Mouse (Mus musculus) intestine, embryonic 15.5 days (tissue): ENCODE measurements at regions not wholly inside any gene's neighbourhood (a gene's known extent, or its start where the extent isn't known, plus 50 kb on each side); places are given as distances from the start of the nearest gene placed in this dataset.

Experiments used
- ATAC-seq: fragments of 200-750 bp; cut with Nextera tagmentation; 2 replicates; pipeline ENCODE4 v1.8.0; 2017; ENCODE audit warnings: moderate TSS enrichment, moderate library complexity
- H3K27ac ChIP-seq: fragments of 300-500 bp; sonication (generic); 2 replicates; pipeline ENCODE4 v1.5.1; 2015; ENCODE audit warnings: mild to moderate bottlenecking, inconsistent platforms
- H3K27me3 ChIP-seq: fragments of 300-500 bp; sonication (generic); replicated peaks from 2 replicates; pipeline ENCODE4 v1.6.1; 2015; ENCODE audit warnings: inconsistent platforms
- H3K36me3 ChIP-seq: fragments of 300-500 bp; sonication (generic); 2 replicates; pipeline ENCODE4 v1.6.1; 2015; ENCODE audit warnings: inconsistent platforms
- H3K4me1 ChIP-seq: fragments of 300-500 bp; sonication (generic); replicated peaks from 2 replicates; pipeline ENCODE4 v1.6.1; 2015; ENCODE audit warnings: inconsistent platforms
- H3K4me2 ChIP-seq: fragments of 300-500 bp; sonication (generic); replicated peaks from 2 replicates; pipeline ENCODE4 v1.6.1; 2015; ENCODE audit warnings: mild to moderate bottlenecking, inconsistent platforms
- H3K4me3 ChIP-seq: fragments of 300-500 bp; sonication (generic); replicated peaks from 2 replicates; pipeline ENCODE4 v1.5.1; 2015; ENCODE audit warnings: inconsistent platforms
- H3K9ac ChIP-seq: fragments of 300-500 bp; sonication (generic); 2 replicates; pipeline ENCODE4 v1.6.1; 2015; ENCODE audit warnings: inconsistent platforms
- H3K9me3 ChIP-seq: fragments of 300-500 bp; sonication (generic); 2 replicates; pipeline ENCODE4 v1.6.1; 2016; ENCODE audit warnings: inconsistent platforms
- WGBS: fragments of 180-500 bp; shearing (Covaris S2); methylation state at CpG from one replicate; pipeline ENCODE4 v1.1.7; 2015; 5-methylcytosine and 5-hydroxymethylcytosine counted together

DNA sequence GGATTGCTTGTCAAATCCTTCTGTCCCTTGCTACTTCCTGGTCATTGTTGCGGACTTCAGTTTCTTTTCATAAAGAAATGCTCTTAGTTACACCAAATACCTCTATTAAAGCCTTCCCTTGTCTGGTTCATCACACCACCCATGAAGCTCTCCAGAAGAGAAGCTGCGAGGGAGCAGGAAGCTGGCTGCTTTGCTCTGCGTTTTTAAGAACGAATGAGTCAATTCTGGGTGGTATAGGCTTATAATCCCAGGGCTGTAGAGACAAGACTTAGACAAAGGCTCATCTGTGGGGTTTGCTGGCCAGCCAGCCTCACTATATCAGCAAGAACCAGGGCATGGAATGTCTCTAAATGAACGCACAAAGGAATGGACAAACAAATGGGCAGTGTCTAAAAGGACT, 124.4 kb downstream of the Maf start:
- Histone ChIP-seq H3K27ac (no peak overlapping the region), H3K36me3 (no peaks in the 10 kb centered on the region)
- WGBS, result 86% methylated on average over 5 of the region's 5 CpGs

DNA sequence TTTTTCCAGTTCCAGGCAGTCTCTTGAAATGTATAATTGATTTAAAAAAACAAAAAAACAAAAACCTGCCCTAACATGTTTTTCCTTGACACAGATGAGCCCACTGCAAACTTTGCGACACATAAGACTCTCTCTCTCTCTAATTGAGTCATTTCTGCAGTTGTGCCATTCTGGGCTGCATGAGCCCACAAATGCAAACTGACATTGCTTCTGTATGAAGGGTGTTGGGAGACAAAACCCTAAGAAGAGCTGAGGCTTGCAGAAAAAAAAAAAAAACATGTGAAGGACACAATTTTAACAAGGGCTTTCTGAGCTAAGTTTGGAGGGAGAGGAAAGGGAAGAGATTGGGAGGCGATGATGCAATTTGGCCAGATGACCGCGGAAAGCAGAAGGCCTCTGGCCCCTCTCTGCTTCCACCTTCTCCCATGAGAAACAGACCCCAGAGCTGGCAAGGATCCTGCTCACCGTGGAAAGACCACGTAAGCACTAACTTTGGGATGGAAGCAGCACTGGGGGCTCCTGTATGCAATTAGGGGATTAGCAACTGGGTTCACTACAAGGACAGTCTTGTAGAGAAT, 125.6 kb downstream of the Maf start:
- Histone ChIP-seq H3K4me3 (no peak overlapping the region), H3K27me3 (no peaks in the 10 kb centered on the region), H3K9me3 (no peaks in the 10 kb centered on the region), H3K4me2 (no peak overlapping the region), H3K36me3 (no peaks in the 10 kb centered on the region), H3K4me1 (no peaks in the 10 kb centered on the region), H3K27ac (no peak overlapping the region), H3K9ac (no peak overlapping the region)
- no peak for ATAC-seq
- 78% methylated on average over 6 of the region's 6 CpGs for WGBS

More for the DNA sequence above, 124.4 kb downstream of the Maf start:
- H3K27me3 ChIP-seq, result no peaks in the 10 kb centered on the region
- H3K9ac ChIP-seq, result no peak overlapping the region
- H3K4me2 ChIP-seq, result no peak overlapping the region
- no peaks in the 10 kb centered on the region for H3K4me1 ChIP-seq
- H3K9me3 ChIP-seq, result no peaks in the 10 kb centered on the region
- no peak overlapping the region for H3K4me3 ChIP-seq
- ATAC-seq, result no peak

DNA sequence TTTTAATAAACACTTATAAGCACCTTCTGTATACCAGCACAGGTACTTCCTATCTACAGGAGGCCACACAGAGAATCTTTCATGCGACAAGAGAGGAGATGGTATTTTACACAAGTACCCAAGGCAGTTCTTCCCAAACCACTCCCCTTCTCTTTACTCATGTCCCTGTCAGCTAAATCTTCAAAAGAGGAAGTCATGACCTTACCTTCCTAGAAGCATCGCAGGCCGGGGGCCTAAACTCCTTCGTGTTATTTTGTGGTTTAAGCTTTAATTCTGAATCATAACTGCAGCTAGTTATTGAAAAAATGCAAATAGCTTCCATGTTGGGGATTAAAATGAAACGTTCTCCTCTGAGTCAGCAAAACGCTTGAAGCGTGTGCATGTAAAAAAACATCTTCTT, 139.2 kb downstream of the Maf start:
- Histone ChIP-seq H3K27me3 (no peaks in the 10 kb centered on the region), H3K9ac (no peak overlapping the region), H3K36me3 (no peaks in the 10 kb centered on the region), H3K4me1 (no peaks in the 10 kb centered on the region), H3K27ac (no peak overlapping the region), H3K9me3 (no peaks in the 10 kb centered on the region), H3K4me3 (no peak overlapping the region), H3K4me2 (no peak overlapping the region)
- WGBS, result 74% methylated on average over 7 of the region's 7 CpGs
- ATAC-seq, result no peak

DNA sequence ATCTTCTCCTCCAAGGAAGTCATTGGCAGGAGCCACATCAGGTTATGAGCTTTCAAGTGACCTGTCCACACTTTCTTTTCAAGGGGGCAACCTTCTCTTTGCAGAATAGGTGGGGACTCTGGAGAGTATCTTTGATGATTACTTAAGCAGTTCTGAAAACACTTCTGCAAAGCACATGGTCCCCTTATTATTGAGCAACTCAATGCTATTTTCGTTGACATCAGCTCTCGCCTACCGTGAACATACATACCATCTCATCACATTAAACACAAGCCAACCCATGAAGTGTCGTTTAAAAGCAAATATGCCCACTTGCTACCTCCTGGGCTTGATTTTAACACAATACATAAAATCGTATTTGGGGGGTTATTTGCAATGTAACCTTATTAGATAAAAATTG, 141.8 kb downstream of the Maf start:
- peaks cover 6% of the 10 kb centered on the region for H3K4me1 ChIP-seq
- no peaks in the 10 kb centered on the region for H3K36me3 ChIP-seq
- WGBS, result 90% methylated on average over 5 of the region's 5 CpGs
- ATAC-seq, result no peak
- no peak overlapping the region for H3K27ac ChIP-seq
- no peaks in the 10 kb centered on the region for H3K9me3 ChIP-seq
- no peak overlapping the region for H3K9ac ChIP-seq
- H3K4me3 ChIP-seq, result no peak overlapping the region
- no peaks in the 10 kb centered on the region for H3K27me3 ChIP-seq
- H3K4me2 ChIP-seq, result no peak overlapping the region

DNA sequence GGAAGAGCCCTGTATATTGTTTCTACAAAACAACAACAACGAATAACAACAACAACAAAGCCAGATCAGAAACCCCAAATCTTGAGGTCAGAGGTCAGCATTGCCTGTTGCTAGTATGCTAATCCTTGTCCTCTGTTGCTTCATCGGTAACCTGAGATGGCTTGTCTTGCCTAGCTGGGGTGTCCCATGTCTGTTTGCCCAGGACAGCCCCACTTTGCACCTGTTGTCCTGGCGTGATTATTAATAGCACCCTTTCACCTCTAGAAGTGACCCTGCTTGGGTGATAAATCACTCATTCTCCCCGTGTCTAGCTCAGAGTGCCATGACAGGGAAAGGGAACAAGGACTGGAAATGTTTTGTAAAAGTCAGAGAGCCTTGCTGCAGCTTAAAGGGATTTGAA, 145.2 kb downstream of the Maf start:
- no peak overlapping the region; the same call in 1 of the 2 replicates for H3K27ac ChIP-seq
- H3K4me3 ChIP-seq, result no peak overlapping the region
- H3K36me3 ChIP-seq, result no peaks in the 10 kb centered on the region
- WGBS, result 25% methylated on average over 4 of the region's 4 CpGs
- no peaks in the 10 kb centered on the region for H3K27me3 ChIP-seq
- ATAC-seq, result no peak
- no peak overlapping the region for H3K9ac ChIP-seq
- no peaks in the 10 kb centered on the region for H3K9me3 ChIP-seq
- H3K4me1 ChIP-seq, result peaks cover 6% of the 10 kb centered on the region
- no peak overlapping the region for H3K4me2 ChIP-seq

DNA sequence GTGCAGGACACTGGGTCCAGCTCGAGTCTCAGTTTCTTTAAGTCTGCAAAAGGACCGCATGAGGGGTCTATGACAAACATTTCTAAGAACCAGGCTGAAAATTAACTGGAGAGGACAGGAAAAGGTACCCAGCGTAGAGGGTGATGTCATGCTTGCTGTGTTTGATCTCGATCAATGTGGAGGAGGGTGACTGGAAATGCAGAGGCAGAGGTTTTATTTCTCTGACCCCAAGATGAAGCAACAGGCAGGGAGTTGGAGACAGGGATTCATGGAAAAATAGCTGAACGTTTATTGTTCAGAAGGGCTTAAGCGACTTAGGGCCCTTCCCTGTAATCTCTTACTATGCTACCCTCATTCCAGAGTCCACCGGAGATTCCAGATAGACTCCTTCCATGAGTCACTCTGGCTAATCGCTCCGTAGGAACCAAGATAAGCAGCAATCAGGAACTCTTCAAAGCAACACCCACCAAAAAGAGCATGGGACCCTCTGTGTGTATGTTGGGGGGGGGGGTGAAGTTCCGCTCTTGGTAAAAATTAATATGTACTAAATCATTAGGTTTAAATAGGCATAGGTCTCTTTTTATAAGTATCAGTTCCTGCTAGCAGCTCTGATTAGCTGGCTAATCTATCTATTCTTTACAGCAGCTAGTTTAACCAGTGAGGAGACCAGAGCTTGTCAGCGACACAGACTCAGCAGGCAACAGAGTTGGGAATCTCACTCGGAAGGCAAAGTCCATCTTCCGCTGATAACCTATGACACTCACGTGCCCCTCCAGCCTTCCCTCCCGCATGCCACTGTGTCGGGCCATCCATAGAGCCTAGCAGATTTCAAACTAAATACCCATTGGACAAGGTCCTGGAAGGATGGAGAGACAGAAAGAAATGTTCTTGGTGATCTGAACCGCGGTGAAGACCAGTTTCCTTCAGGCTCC, 146.3 kb downstream of the Maf start:
- Histone ChIP-seq H3K4me1 (peaks cover 6% of the 10 kb centered on the region), H3K9ac (no peak overlapping the region), H3K27ac (peak overlapping the region; percentile 72), H3K9me3 (no peaks in the 10 kb centered on the region), H3K36me3 (no peaks in the 10 kb centered on the region), H3K4me3 (no peak overlapping the region), H3K27me3 (no peaks in the 10 kb centered on the region), H3K4me2 (peak overlapping the region; percentile 23; the same call in 1 of the 2 replicates)
- WGBS, result 41% methylated on average over 18 of the region's 18 CpGs
- ATAC-seq, result peak; percentile 94

DNA sequence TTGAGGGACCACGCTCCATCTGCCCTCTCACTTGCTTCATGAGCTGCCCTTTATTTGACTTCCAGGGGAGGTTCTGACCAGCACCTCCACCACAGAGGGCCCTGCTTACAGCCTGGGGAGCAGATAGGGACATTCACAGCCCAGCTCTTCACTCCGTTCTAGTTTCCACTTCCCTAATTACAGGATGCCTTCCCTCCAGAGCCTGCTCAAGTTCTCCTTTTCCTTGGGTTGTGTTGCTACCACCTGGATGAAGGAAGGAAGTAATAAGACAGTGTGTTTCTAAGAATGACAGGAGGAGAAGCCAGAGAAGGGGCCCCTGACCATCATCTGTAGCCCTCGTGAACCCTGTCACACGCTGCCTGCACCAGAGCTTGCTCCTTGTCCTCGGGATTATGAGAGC, 152.1 kb downstream of the Maf start:
- Histone ChIP-seq H3K9me3 (no peaks in the 10 kb centered on the region), H3K4me2 (no peak overlapping the region), H3K27me3 (no peaks in the 10 kb centered on the region), H3K9ac (no peak overlapping the region), H3K27ac (no peak overlapping the region), H3K4me1 (no peaks in the 10 kb centered on the region; the same call in 1 of the 2 replicates), H3K4me3 (no peak overlapping the region), H3K36me3 (no peaks in the 10 kb centered on the region)
- no peak for ATAC-seq
- WGBS, result 73% methylated on average over 5 of the region's 5 CpGs

DNA sequence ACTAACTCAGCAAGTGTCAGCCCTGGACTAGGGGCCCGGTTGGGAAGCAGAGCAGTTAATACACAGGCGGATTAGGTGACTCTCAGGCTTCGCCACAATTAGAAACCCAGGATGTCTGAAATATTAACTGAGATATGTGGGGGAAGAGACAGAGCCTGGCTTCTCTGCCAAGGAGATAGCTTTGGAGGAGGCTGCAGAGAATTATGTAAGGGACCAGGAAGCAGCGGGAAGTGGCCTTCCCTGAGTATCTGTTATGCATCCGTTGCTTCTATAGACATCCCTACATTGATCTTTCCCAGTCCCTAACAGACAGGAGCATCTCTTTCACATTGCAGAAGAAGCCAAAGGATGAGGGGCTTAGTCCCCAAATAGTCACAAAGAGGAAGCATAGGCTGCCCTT, 153.4 kb downstream of the Maf start:
- WGBS, result 85% methylated on average over 5 of the region's 5 CpGs
- H3K27me3 ChIP-seq, result no peaks in the 10 kb centered on the region
- no peaks in the 10 kb centered on the region for H3K9me3 ChIP-seq
- no peaks in the 10 kb centered on the region for H3K36me3 ChIP-seq
- no peak for ATAC-seq
- no peak overlapping the region for H3K27ac ChIP-seq
- H3K4me2 ChIP-seq, result no peak overlapping the region
- H3K4me1 ChIP-seq, result no peaks in the 10 kb centered on the region
- H3K4me3 ChIP-seq, result no peak overlapping the region
- no peak overlapping the region for H3K9ac ChIP-seq

DNA sequence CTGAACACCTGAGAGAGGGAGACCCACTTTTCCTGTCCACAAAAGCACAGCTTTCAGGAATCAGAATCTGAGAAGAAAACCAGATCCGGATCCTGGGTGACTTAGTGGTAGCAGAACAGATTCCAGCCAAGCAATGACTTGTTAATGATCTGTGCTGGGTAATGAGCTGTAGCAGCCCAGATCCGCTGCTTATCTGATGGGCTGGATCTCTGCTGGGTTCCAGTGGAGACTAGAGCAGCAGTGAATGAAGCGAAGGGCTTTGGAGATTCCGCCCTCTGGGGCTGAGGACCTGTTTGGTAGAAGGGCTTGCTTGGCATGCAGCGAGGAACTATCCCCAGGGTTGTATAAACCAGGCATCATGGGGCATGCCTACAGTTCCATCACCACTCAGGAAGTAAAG, 156.3 kb downstream of the Maf start:
- Histone ChIP-seq H3K27ac (no peak overlapping the region), H3K4me1 (no peaks in the 10 kb centered on the region), H3K27me3 (no peaks in the 10 kb centered on the region), H3K4me2 (no peak overlapping the region), H3K4me3 (no peak overlapping the region), H3K36me3 (no peaks in the 10 kb centered on the region), H3K9ac (no peak overlapping the region), H3K9me3 (no peaks in the 10 kb centered on the region)
- no peak for ATAC-seq
- 75% methylated on average over 5 of the region's 5 CpGs for WGBS

DNA sequence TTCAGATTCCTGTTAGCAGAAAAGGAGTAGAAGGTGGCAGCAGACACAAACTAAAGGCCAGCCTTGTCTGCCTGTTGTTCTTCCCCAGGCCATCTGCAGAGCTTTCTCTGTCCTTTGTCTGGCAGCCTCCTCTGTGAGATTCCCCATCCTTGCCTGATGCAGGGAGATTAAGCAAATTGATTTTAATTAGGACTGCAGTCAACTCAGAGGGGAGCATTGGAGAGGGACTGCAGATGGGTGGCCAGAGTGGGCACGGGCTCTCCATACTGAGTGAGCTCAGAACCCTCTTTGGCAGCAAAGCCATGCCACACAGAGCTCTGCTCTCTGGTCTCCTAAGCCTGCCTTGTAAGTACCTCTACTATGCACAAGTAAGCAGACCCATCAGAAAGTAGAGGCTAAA, 158.5 kb downstream of the Maf start:
- Histone ChIP-seq H3K9ac (no peak overlapping the region), H3K27me3 (no peaks in the 10 kb centered on the region), H3K4me1 (no peaks in the 10 kb centered on the region), H3K9me3 (no peaks in the 10 kb centered on the region), H3K4me2 (no peak overlapping the region), H3K4me3 (no peak overlapping the region), H3K27ac (no peak overlapping the region), H3K36me3 (no peaks in the 10 kb centered on the region)
- WGBS, result 73% methylated on average over 1 of the region's 1 CpGs
- ATAC-seq, result no peak

DNA sequence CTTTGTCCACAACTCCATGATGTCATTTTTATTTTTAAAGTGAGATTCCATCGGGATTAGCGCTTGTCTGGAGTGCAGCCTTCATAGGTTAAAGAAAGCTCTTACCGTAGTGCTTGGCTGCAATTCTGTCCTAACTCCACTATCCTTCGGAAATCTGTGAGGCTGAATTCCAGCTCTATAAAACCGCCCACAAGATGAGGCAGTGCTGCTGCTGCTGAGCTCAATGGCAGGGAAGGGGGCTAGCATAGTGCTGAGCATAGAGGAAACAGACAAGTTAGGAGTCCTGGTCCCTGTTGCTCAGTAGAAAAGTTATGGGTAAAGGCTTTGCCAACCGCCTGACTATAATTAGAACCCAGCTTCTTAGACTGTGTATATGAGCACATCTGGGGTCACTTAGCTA, 163.5 kb downstream of the Maf start:
- Histone ChIP-seq H3K27me3 (no peaks in the 10 kb centered on the region), H3K36me3 (no peaks in the 10 kb centered on the region), H3K4me1 (0 out of 2 replicates have a peak, but pooled peaks cover 3% of the 10 kb centered on the region), H3K27ac (no peak overlapping the region), H3K9ac (no peak overlapping the region), H3K4me3 (no peak overlapping the region), H3K9me3 (no peaks in the 10 kb centered on the region), H3K4me2 (no peak overlapping the region)
- 67% methylated on average over 6 of the region's 6 CpGs for WGBS
- no peak for ATAC-seq

DNA sequence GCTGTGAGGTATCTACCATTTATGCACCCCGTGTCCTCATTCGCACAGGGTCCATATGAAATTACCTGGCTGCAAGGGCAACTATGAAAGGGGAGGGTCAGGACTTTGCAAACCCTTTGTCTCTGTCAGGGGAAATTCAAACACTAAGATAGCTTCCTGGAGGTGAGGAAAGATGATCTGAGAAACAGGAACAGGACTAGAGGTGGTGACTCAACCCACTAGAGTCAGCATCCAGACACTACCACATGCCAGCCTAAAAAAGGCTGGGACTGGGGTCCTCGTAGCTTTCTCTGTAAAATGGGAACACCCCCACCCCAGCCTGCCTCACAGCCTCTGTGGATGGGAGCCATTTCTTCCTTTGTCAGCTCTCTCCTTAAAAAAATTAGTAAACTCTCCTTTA, 164.7 kb downstream of the Maf start:
- ATAC-seq, result no peak
- Histone ChIP-seq H3K9ac (no peak overlapping the region), H3K4me1 (0 out of 2 replicates have a peak, but pooled peaks cover 3% of the 10 kb centered on the region), H3K27ac (no peak overlapping the region), H3K27me3 (no peaks in the 10 kb centered on the region), H3K4me3 (no peak overlapping the region), H3K36me3 (no peaks in the 10 kb centered on the region), H3K4me2 (no peak overlapping the region), H3K9me3 (no peaks in the 10 kb centered on the region)
- 94% methylated on average over 3 of the region's 3 CpGs for WGBS

DNA sequence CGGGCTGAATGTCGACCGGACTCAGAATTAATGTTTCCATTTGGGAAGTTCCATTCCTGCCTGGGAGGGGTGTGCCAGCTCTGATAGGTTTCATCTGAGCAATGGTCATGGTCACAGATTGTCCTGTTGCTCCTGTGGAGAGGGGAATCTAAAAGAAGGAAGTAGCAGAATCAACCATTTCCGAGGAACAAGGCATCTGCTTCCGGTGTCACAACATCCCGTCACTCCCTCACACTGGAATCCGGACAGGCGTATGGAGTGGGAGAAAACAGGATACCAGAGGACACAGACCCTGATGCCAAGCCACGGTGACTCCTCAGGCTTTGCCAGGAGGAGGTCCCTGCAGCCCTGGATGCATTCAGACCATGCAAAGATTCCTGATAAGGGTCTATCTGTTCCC, 168.0 kb downstream of the Maf start:
- H3K27ac ChIP-seq, result no peak overlapping the region
- H3K36me3 ChIP-seq, result no peaks in the 10 kb centered on the region
- WGBS, result 78% methylated on average over 9 of the region's 9 CpGs
- H3K9me3 ChIP-seq, result no peaks in the 10 kb centered on the region
- ATAC-seq, result no peak
- no peak overlapping the region for H3K4me3 ChIP-seq
- no peaks in the 10 kb centered on the region for H3K27me3 ChIP-seq
- no peak overlapping the region for H3K4me2 ChIP-seq
- no peak overlapping the region for H3K9ac ChIP-seq
- 0 out of 2 replicates have a peak, but pooled peaks cover 3% of the 10 kb centered on the region for H3K4me1 ChIP-seq
